Mouse (Mus musculus) liver, embryonic 15.5 days (tissue): Measurements from ENCODE around the gene Rnase11. TPM values are rescaled to one million over a fixed set of nuclear protein-coding genes. Genes with fewer than 3 reads are reported as not detected.
A peak's percentile ranks its signal among the peaks of the same experiment; 100 is the strongest.

Experiments
- ATAC-seq: fragments of 200-750 bp; cut with Nextera tagmentation; 2 replicates; pipeline ENCODE4 v1.8.0; 2017; ENCODE audit warnings: moderate number of reproducible peaks, mild to moderate bottlenecking, moderate library complexity; ENCODE audit not compliant: insufficient read depth
- H3K27ac ChIP-seq: fragments of 300-500 bp; sonication (generic); replicated peaks from 2 replicates; pipeline ENCODE4 v1.5.1; 2015; ENCODE audit warnings: mild to moderate bottlenecking, inconsistent platforms
- H3K27me3 ChIP-seq: fragments of 300-500 bp; sonication (generic); 2 replicates; pipeline ENCODE4 v1.6.1; 2015; ENCODE audit warnings: mild to moderate bottlenecking, inconsistent platforms
- H3K36me3 ChIP-seq: fragments of 300-500 bp; sonication (generic); replicated peaks from 2 replicates; pipeline ENCODE4 v1.6.1; 2015; ENCODE audit warnings: moderate library complexity, mild to moderate bottlenecking, inconsistent platforms
- H3K4me1 ChIP-seq: fragments of 300-500 bp; sonication (generic); replicated peaks from 2 replicates; pipeline ENCODE4 v1.6.1; 2015; ENCODE audit warnings: inconsistent platforms
- H3K4me2 ChIP-seq: fragments of 300-500 bp; sonication (generic); 2 replicates; pipeline ENCODE4 v1.6.1; 2015; ENCODE audit warnings: moderate library complexity, mild to moderate bottlenecking, inconsistent platforms
- H3K4me3 ChIP-seq: fragments of 300-500 bp; sonication (generic); replicated peaks from 2 replicates; pipeline ENCODE4 v1.5.1; 2015; ENCODE audit warnings: mild to moderate bottlenecking, inconsistent platforms
- H3K9ac ChIP-seq: fragments of 300-500 bp; sonication (generic); 2 replicates; pipeline ENCODE4 v1.6.1; 2015; ENCODE audit warnings: moderate library complexity, mild to moderate bottlenecking, inconsistent platforms
- H3K9me3 ChIP-seq: fragments of 300-500 bp; sonication (generic); replicated peaks from 2 replicates; pipeline ENCODE4 v1.6.1; 2016; ENCODE audit warnings: inconsistent platforms
- WGBS: fragments of 180-500 bp; shearing (Covaris S2); methylation state at CpG from one replicate; pipeline ENCODE4 v1.1.7; 2015; ENCODE audit warnings: mixed read lengths; ENCODE audit not compliant: insufficient replicate concordance; 5-methylcytosine and 5-hydroxymethylcytosine counted together
- polyA plus RNA-seq: library from polyadenylated mRNA; unstranded; fragments of >200 nt; fragmentation: Nextera tagmentation; extraction: Ambion mirVana; gene quantifications from 2 replicates; pipeline ENCODE4 v1.2.1, GENCODE M21; 2015

Gene Rnase11
- polyA plus RNA-seq, 1 experiment from 2014 or later = not detected

DNA sequence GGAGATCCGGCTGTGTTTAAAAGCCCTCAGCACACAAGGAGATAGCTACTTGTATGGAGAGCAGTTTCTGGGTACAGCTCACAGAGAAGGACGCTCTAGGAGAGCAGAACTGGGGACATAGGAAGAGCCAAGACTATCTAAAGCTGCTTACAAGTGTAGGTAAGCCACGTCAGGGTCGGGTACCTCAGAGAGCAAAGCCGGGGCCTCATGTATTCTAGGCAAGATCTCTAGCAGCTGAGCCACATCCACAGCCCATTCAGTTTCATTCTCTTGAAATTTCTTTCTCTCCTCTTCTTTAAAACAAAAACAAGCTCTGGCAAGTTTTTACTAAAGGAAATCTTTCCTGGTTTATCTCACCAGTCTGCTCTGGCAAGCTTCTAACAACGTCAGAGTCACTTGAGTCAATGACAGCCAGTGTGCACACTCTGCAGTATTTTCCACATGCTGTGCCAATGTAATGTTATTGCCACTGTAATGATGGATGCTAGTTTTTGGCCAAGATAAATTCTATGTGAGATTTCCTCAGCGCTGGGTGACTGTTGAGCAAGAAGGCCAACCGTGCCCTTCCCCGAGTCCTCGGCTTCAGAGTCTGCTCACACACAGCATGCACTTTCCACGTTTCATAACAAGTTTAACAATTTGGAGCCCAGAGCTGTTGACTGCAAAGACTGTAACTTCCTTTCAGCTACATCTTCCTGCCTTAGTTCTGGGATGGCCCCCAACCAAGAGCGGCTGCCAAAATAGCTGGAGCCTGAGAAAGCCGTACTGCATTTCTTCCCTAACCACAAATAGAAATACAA lies 41.8 kb downstream of the Rnase11 start:
- H3K4me2 ChIP-seq = no peak overlapping the region
- H3K27ac ChIP-seq = 0 out of 2 replicates have a peak overlapping the region, but pooled peaks have one; percentile 16
- H3K9ac ChIP-seq = no peak overlapping the region
- peaks cover 6% of the 10 kb centered on the region; the same call in 1 of the 2 replicates for H3K4me1 ChIP-seq
- H3K27me3 ChIP-seq = no peaks in the 10 kb centered on the region
- 53% methylated on average over 13 of the region's 13 CpGs for WGBS
- no peak for ATAC-seq
- no peaks in the 10 kb centered on the region for H3K9me3 ChIP-seq
- H3K36me3 ChIP-seq = no peaks in the 10 kb centered on the region
- no peak overlapping the region for H3K4me3 ChIP-seq

DNA sequence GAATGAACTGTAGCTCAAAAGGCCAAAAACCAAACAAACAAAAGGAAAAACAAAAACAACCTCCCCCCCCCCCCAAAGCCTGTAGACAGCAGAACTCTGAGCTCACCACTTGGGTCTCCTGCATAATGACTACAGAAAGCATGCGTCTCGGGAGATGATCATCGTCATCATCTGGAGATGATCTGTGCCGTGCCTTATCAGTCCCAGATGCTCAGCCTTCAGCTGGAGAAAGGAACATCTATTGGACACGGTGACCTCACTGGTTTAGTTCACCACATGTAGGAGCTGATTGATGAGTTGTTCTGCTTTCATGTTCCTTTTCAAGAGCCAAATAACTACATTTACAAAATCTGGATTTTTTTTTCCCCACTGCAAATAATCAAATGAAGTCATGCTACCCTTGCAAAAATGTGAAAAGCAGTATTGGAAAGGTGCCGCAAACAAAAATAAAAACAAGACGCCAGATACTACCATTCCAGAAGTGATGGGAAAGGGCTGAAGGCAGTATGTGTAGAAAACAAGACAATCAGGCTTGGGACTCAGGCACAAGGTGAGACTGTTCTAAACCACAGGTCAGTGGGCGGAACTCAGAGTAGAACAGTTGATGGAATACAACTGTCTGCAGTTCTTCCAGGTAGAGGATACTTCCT lies 42.7 kb downstream of the Rnase11 start, which contains the start of gene Rnase10:
TSS of gene Rnase10 (plus strand) at position 600 of the 650 bp plus-strand sequence.
- Histone ChIP-seq H3K4me3 (no peak within 1 kb of the TSS), H3K27me3 (no peaks in the 10 kb centered on the region), H3K4me1 (peaks cover 6% of the 10 kb centered on the region; the same call in 1 of the 2 replicates), H3K9me3 (no peaks in the 10 kb centered on the region), H3K27ac (0 out of 2 replicates have a peak within 1 kb of the TSS, but pooled peaks have one; percentile 16), H3K36me3 (no peaks in the 10 kb centered on the region), H3K9ac (no peak within 1 kb of the TSS), H3K4me2 (no peak within 1 kb of the TSS)
- 63% methylated on average over 8 of the region's 8 CpGs for WGBS
- no peak for ATAC-seq

Other genes starting within 250 kb of the Rnase11 start
- gene Ccnb1ip1, start 242.4 kb downstream of the Rnase11 start, polyA plus RNA-seq = not detected in 2 replicates
- gene Parp2, start 242.3 kb downstream of the Rnase11 start, polyA plus RNA-seq = 25.7 and 28.0 TPM in 2 replicates
- gene Tep1, start 179.6 kb downstream of the Rnase11 start, polyA plus RNA-seq = 3.8 and 4.3 TPM in 2 replicates
- 0.13 and 0.20 TPM in 2 replicates for gene Klhl33, start 152.7 kb downstream of the Rnase11 start, polyA plus RNA-seq
- gene Osgep, start 125.3 kb downstream of the Rnase11 start, polyA plus RNA-seq = 54.7 and 57.7 TPM in 2 replicates
- 61.4 and 70.5 TPM in 2 replicates for gene Apex1, start 125.2 kb downstream of the Rnase11 start, polyA plus RNA-seq
- gene Pip4p1, start 119.3 kb downstream of the Rnase11 start, polyA plus RNA-seq = 23.0 and 24.5 TPM in 2 replicates
- 80.6 and 83.3 TPM in 2 replicates for gene Pnp, start 119.1 kb downstream of the Rnase11 start, polyA plus RNA-seq
- not detected in 2 replicates for gene Gm49342, start 105.6 kb downstream of the Rnase11 start, polyA plus RNA-seq
- 9.8 and 10.0 TPM in 2 replicates for gene Pnp2, start 94.2 kb downstream of the Rnase11 start, polyA plus RNA-seq
- 0.07 TPM in 1 of 2 replicates, not detected in the other for gene Rnase10, start 42.4 kb downstream of the Rnase11 start, polyA plus RNA-seq
- not detected in 2 replicates for gene Rnase9, start 8.3 kb downstream of the Rnase11 start, polyA plus RNA-seq
- 1.2 and 1.7 TPM in 2 replicates for gene Rnase12, start 7.5 kb upstream of the Rnase11 start, polyA plus RNA-seq
- not detected in 2 replicates for gene Olfr750, start 24.3 kb upstream of the Rnase11 start, polyA plus RNA-seq
- 23.0 and 23.7 TPM in 2 replicates for gene Rnase4, start 40.9 kb upstream of the Rnase11 start, polyA plus RNA-seq
- 6.8 and 7.4 TPM in 2 replicates for gene Ang, start 41.0 kb upstream of the Rnase11 start, polyA plus RNA-seq
- not detected in 2 replicates for gene Eddm3b, start 64.3 kb upstream of the Rnase11 start, polyA plus RNA-seq
- 3.3 and 5.1 TPM in 2 replicates for gene Rnase6, start 73.7 kb upstream of the Rnase11 start, polyA plus RNA-seq
- 0.12 and 0.39 TPM in 2 replicates for gene Rnase1, start 96.6 kb upstream of the Rnase11 start, polyA plus RNA-seq
- gene Rnase2b, start 112.1 kb upstream of the Rnase11 start, polyA plus RNA-seq = not detected in 2 replicates
- gene Ang2, start 149.0 kb upstream of the Rnase11 start, polyA plus RNA-seq = not detected in 2 replicates
- not detected in 2 replicates for gene Ear14, start 153.2 kb upstream of the Rnase11 start, polyA plus RNA-seq
- not detected in 2 replicates for gene Rnase2a, start 205.9 kb upstream of the Rnase11 start, polyA plus RNA-seq